Mouse (Mus musculus) lung, embryonic 14.5 days (tissue): Measurements from ENCODE around the gene Ldlrad3. TPM values are rescaled to one million over a fixed set of nuclear protein-coding genes. Genes with fewer than 3 reads are reported as not detected.

ENCODE experiments used
- ATAC-seq: fragments of 200-750 bp; cut with Nextera tagmentation; 2 replicates; pipeline ENCODE4 v1.8.0; 2017; ENCODE audit warnings: mild to moderate bottlenecking, moderate TSS enrichment, moderate library complexity; ENCODE audit not compliant: insufficient read depth
- DNase-seq: peaks from one replicate; pipeline ENCODE4 v3.0.0-alpha.2; 2015
- H3K27ac ChIP-seq: fragments of 300-500 bp; sonication (generic); 2 replicates; pipeline ENCODE4 v1.5.1; 2014; ENCODE audit warnings: low read depth, mild to moderate bottlenecking, moderate library complexity
- H3K27me3 ChIP-seq: fragments of 300-500 bp; sonication (generic); 2 replicates; pipeline ENCODE4 v1.6.1; 2014; ENCODE audit warnings: low read length, control low read depth; ENCODE audit not compliant: insufficient read depth
- H3K36me3 ChIP-seq: fragments of 300-500 bp; sonication (generic); 2 replicates; pipeline ENCODE4 v1.6.1; 2014; ENCODE audit warnings: control low read depth; ENCODE audit not compliant: insufficient read depth
- H3K4me1 ChIP-seq: fragments of 300-500 bp; sonication (generic); 2 replicates; pipeline ENCODE4 v1.6.1; 2014; ENCODE audit warnings: antibody characterized with exemption, control low read depth; ENCODE audit not compliant: insufficient read depth
- H3K4me2 ChIP-seq: fragments of 300-500 bp; sonication (generic); 2 replicates; pipeline ENCODE4 v1.6.1; 2014; ENCODE audit warnings: mild to moderate bottlenecking
- H3K4me3 ChIP-seq: fragments of 300-500 bp; sonication (generic); 2 replicates; pipeline ENCODE4 v1.5.1; 2014; ENCODE audit warnings: low read depth, low read length
- H3K9ac ChIP-seq: fragments of 300-500 bp; sonication (generic); 2 replicates; pipeline ENCODE4 v1.6.1; 2014
- H3K9me3 ChIP-seq: fragments of 300-500 bp; sonication (generic); 2 replicates; pipeline ENCODE4 v1.6.1; 2016; ENCODE audit warnings: low read depth, low read length, control low read depth
- CTCF ChIP-seq: IDR thresholded peaks from 2 replicates; pipeline ENCODE4 v1.5.1; 2016; ENCODE audit warnings: antibody characterized with exemption, low read depth
- WGBS: fragments of 180-500 bp; shearing (Covaris S2); extraction: QIAGEN DNeasy Blood & Tissue Kit; methylation state at CpG from one replicate; pipeline ENCODE4 v1.1.7; 2014; 5-methylcytosine and 5-hydroxymethylcytosine counted together
- polyA plus RNA-seq: library from polyadenylated mRNA; unstranded; fragments of >200 nt; fragmentation: Nextera tagmentation; extraction: Ambion mirVana; gene quantifications from 2 replicates; pipeline ENCODE4 v1.2.1, GENCODE M21; 2014

The Ldlrad3 gene
- polyA plus RNA-seq, 1 experiment from 2014 or later = 60.4 TPM

DNA sequence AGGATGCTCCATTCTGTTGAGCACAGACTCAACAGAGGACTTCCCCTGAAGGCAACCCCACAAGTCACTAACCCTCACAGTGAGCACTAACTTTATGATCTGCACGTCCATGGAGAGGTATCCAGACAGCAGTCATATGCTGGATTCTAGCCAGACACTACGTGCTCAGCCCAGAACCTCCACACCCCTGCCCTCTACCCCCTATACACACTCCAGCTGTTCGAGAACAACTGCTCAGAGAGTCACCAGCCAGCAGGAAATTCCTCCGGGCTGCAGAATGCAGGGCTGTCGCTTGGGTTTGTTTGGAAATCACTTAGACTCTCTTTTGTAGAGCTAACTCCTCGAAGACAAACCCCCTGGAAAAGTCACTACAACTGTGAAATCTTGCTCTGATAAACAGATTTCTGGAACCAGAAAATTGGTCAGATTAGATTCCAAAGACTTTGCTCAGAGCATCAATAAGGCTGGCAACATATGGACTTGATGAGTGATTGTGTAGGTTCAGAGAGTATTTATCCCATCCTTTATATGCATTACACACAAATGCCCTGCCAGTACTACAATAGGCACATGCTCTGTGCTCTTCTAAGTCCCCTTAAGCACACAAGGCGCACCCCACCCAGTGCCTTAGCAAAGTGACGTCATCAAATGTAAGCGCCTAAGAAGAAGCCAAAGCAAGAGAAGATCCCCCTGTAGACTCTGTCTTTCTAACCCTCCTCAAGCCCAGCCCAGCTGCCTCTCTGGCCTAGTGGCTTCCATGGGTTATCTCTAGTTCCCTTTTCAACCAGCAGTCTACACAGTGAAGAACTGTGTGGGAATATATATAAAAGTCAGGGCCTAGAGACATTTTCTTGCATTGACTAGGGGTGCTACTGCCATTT is 69.4 kb downstream of the Ldlrad3 start:
- Histone ChIP-seq H3K27me3 (no peaks in the 10 kb centered on the region), H3K9ac (no peak overlapping the region), H3K4me1 (peaks cover 37% of the 10 kb centered on the region), H3K4me2 (no peak overlapping the region; the same call in 1 of the 2 replicates), H3K36me3 (no peaks in the 10 kb centered on the region), H3K27ac (peak overlapping the region; percentile 64), H3K9me3 (no peaks in the 10 kb centered on the region), H3K4me3 (no peak overlapping the region)
- DNase-seq = peak; percentile 78
- peak; percentile 79 for ATAC-seq
- TF ChIP-seq CTCF = no peak
- WGBS = 19% methylated on average over 9 of the region's 9 CpGs

DNA sequence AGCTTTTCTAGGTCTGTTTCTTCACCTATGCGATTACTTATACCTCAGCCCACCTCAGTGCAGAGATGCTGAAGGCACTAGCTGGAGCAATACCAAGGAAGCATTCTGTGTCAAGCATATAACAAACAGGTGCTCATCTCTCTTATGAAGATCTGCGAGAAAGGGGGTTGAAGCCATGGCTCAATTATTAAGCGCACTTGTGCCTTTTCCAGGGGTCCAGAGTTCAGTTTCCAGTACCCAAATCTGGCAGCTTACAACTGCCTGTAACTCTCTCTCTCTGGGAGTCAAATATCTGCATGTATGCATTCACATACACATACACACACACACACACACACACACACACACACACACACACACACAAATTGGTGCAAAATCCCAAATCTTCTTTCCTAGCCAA is 72.4 kb downstream of the Ldlrad3 start:
- 90% methylated on average over 3 of the region's 3 CpGs for WGBS
- H3K9ac ChIP-seq = no peak overlapping the region
- no peak for TF ChIP-seq CTCF
- no peaks in the 10 kb centered on the region for H3K9me3 ChIP-seq
- H3K27ac ChIP-seq = no peak overlapping the region
- H3K4me1 ChIP-seq = peaks cover 20% of the 10 kb centered on the region
- no peaks in the 10 kb centered on the region for H3K27me3 ChIP-seq
- no peak overlapping the region for H3K4me2 ChIP-seq
- no peak for DNase-seq
- H3K4me3 ChIP-seq = no peak overlapping the region
- H3K36me3 ChIP-seq = no peaks in the 10 kb centered on the region
- no peak for ATAC-seq

DNA sequence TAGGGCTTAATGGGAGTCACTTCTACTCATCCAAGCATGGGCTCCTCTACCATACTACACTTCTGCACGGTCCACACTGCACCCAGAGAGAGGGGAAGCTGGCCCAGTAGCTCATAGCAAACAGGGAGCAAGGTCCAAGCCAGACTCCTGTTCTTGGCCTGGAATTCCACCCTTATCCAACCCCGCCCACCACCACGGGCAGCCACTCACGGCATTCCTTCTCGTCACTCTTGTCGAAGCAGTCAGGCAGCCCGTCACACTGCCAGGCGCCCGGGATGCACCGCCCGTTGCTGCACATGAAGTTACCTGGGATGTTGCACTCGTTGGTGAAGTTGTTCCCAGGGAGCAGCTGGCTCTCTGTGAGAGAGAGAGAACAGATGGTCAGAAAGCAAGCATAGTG is 72.9 kb downstream of the Ldlrad3 start:
- Histone ChIP-seq H3K4me3 (no peak overlapping the region), H3K36me3 (no peaks in the 10 kb centered on the region), H3K27me3 (no peaks in the 10 kb centered on the region), H3K4me2 (no peak overlapping the region), H3K4me1 (peaks cover 20% of the 10 kb centered on the region), H3K27ac (no peak overlapping the region), H3K9ac (no peak overlapping the region), H3K9me3 (no peaks in the 10 kb centered on the region)
- no peak for TF ChIP-seq CTCF
- DNase-seq (peak; percentile 47), ATAC-seq (no peak)
- 51% methylated on average over 12 of the region's 12 CpGs for WGBS

DNA sequence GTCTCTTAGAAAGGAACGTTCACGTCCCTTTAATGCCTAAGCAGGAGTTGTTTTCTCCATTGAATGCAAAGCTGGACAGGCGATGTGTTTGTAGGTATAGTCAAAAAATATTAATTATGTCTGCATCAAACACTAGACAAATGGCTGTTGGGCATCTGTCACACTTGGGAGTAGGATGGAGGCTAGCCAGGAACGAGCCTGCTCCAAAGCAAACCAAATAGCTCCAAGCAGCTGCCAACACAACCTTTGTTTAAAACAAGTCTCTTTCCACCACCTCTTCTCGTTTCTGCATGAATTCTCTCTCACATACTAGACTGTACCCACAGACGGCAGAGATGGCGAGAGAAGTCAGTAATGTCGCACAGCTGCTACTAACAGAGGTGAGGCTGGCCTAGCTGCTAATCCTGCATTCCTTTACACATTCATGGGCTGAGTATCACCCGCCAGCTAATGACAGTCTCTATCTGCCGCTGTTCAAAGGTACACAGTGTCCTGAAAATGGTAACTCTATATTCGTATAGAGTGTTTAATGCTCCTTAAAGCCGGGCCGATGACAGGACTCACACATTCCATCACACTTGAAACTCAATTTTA is 74.2 kb downstream of the Ldlrad3 start:
- H3K9me3 ChIP-seq = no peaks in the 10 kb centered on the region
- no peak overlapping the region for H3K4me2 ChIP-seq
- no peak overlapping the region for H3K4me3 ChIP-seq
- H3K27ac ChIP-seq = no peak overlapping the region
- DNase-seq (no peak), ATAC-seq (no peak)
- H3K36me3 ChIP-seq = no peaks in the 10 kb centered on the region
- peaks cover 12% of the 10 kb centered on the region for H3K4me1 ChIP-seq
- H3K27me3 ChIP-seq = no peaks in the 10 kb centered on the region
- TF ChIP-seq CTCF = no peak
- no peak overlapping the region for H3K9ac ChIP-seq
- 58% methylated on average over 13 of the region's 13 CpGs for WGBS

DNA sequence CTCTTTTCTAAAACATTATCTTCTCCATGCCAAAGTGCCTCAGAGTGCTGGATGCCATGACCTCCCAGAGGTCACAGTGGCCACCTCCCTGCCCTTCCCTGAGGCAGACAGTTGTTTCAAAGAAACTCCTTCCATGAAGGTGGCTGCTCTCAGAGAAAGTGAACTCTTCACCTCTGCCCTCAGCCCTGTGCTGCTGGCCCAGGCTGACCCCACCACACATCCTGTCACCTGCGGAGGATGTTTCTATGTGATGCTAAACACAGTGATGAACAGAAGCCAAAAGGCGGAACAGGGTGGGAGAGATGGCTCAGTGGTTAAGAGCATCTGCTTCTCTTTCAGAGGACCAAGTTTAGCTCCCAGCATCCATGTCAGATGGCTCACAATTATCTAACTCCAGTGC is 75.9 kb downstream of the Ldlrad3 start:
- no peak overlapping the region for H3K9ac ChIP-seq
- H3K4me1 ChIP-seq = no peaks in the 10 kb centered on the region

DNA sequence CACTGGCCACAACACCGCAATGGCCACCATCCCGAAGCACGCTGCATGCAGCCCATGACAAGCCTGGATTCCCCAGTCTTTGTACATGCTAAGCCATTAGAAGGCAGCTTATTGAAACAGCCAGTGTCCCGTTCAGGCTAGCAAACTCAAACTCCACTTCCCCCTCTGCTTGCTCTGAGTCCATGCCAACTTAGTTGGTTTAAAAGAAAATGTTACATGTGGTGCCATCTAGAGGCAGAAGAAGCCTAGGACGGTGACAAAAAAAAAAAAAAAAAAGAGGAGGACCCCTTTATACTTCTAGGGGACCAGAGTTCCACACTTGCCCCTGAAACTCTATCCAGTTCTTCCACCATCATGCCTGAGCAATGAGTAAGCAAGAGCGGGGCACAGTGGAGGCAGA is 78.9 kb downstream of the Ldlrad3 start:
- peak; percentile 83 for DNase-seq
- ATAC-seq = peak; percentile 44; the same call in 1 of the 2 replicates
- no peaks in the 10 kb centered on the region for H3K9me3 ChIP-seq
- 67% methylated on average over 6 of the region's 6 CpGs for WGBS
- no peaks in the 10 kb centered on the region; the same call in 1 of the 2 replicates for H3K4me1 ChIP-seq
- no peak overlapping the region for H3K9ac ChIP-seq
- H3K27ac ChIP-seq = no peak overlapping the region
- H3K4me3 ChIP-seq = no peak overlapping the region
- peak; percentile 54 for TF ChIP-seq CTCF
- H3K36me3 ChIP-seq = no peaks in the 10 kb centered on the region
- no peak overlapping the region for H3K4me2 ChIP-seq
- H3K27me3 ChIP-seq = no peaks in the 10 kb centered on the region

More for the DNA sequence above, 75.9 kb downstream of the Ldlrad3 start:
- WGBS = 87% methylated on average over 2 of the region's 2 CpGs
- Histone ChIP-seq H3K27me3 (no peaks in the 10 kb centered on the region), H3K36me3 (no peaks in the 10 kb centered on the region), H3K4me3 (no peak overlapping the region), H3K9me3 (no peaks in the 10 kb centered on the region), H3K27ac (no peak overlapping the region), H3K4me2 (no peak overlapping the region)
- ATAC-seq (no peak), DNase-seq (no peak)
- no peak for TF ChIP-seq CTCF

DNA sequence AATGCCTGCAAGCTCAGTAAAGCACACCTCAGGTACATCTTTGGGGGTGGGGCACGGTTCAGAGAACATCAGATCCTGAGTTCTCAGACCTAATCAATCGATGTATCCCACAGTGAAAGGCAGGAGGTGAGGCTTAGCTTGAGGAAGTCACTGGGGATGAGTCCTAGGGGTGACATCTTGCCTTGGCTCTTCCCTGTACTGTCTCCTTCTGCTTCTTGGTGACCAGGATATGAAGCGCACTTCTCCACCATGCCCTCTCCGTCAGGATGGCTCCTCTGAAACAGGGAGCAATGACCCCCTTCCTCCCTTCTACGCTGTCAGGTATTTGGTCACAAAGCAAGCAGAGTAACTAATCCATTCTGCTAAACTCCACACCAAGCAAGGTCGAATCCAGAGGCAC is 79.5 kb downstream of the Ldlrad3 start:
- 93% methylated on average over 6 of the region's 6 CpGs for WGBS
- no peak overlapping the region for H3K9ac ChIP-seq
- no peak overlapping the region for H3K4me3 ChIP-seq
- H3K27ac ChIP-seq = no peak overlapping the region
- ATAC-seq (0 out of 2 replicates have a peak, but pooled peaks have one; percentile 52), DNase-seq (no peak)
- no peak for TF ChIP-seq CTCF
- H3K36me3 ChIP-seq = no peaks in the 10 kb centered on the region
- H3K27me3 ChIP-seq = no peaks in the 10 kb centered on the region
- H3K9me3 ChIP-seq = no peaks in the 10 kb centered on the region
- H3K4me1 ChIP-seq = no peaks in the 10 kb centered on the region; the same call in 1 of the 2 replicates
- no peak overlapping the region for H3K4me2 ChIP-seq
